Mouse (Mus musculus) liver, embryonic 11.5 days (tissue): Measurements from ENCODE around the gene Cd59a. TPM values are rescaled to one million over a fixed set of nuclear protein-coding genes. Genes with fewer than 3 reads are reported as not detected.

Source experiments
- ATAC-seq: fragments of 200-750 bp; cut with Nextera tagmentation; replicated peaks from 2 replicates; pipeline ENCODE4 v1.8.0; 2017; ENCODE audit warnings: moderate number of reproducible peaks, mild to moderate bottlenecking, moderate TSS enrichment, moderate library complexity; ENCODE audit not compliant: low FRiP score
- DNase-seq: peaks from one replicate; pipeline ENCODE4 v3.0.0-alpha.2; 2017; ENCODE audit warnings: low spot score
- H3K27ac ChIP-seq: fragments of 300-500 bp; sonication (generic); 2 replicates; pipeline ENCODE4 v1.5.1; 2014; ENCODE audit warnings: mild to moderate bottlenecking, low read depth, low read length, control low read depth
- H3K27me3 ChIP-seq: fragments of 300-500 bp; sonication (generic); replicated peaks from 2 replicates; pipeline ENCODE4 v1.6.1; 2014; ENCODE audit warnings: low read length, mixed read lengths; ENCODE audit not compliant: control insufficient read depth, insufficient read depth
- H3K36me3 ChIP-seq: fragments of 300-500 bp; sonication (generic); 2 replicates; pipeline ENCODE4 v1.6.1; 2014; ENCODE audit warnings: mild to moderate bottlenecking, low read length, moderate library complexity, mixed read lengths; ENCODE audit not compliant: control insufficient read depth, insufficient read depth
- H3K4me1 ChIP-seq: fragments of 300-500 bp; sonication (generic); replicated peaks from 2 replicates; pipeline ENCODE4 v1.6.1; 2014; ENCODE audit warnings: low read length, mixed read lengths; ENCODE audit not compliant: control insufficient read depth, insufficient read depth
- H3K4me2 ChIP-seq: fragments of 300-500 bp; sonication (generic); 2 replicates; pipeline ENCODE4 v1.6.1; 2014; ENCODE audit warnings: mild to moderate bottlenecking, control low read depth, moderate library complexity
- H3K4me3 ChIP-seq: fragments of 300-500 bp; sonication (generic); 2 replicates; pipeline ENCODE4 v1.5.1; 2014; ENCODE audit warnings: low read depth, low read length, control low read depth
- H3K9ac ChIP-seq: fragments of 300-500 bp; sonication (generic); 2 replicates; pipeline ENCODE4 v1.6.1; 2014; ENCODE audit warnings: low read depth, low read length, control low read depth
- H3K9me3 ChIP-seq: fragments of 300-500 bp; sonication (generic); 2 replicates; pipeline ENCODE4 v1.6.1; 2016; ENCODE audit warnings: low read length, inconsistent platforms, mixed read lengths; ENCODE audit not compliant: control insufficient read depth
- WGBS: fragments of 180-500 bp; shearing (Covaris S2); extraction: QIAGEN DNeasy Blood & Tissue Kit; methylation state at CpG from one replicate; pipeline ENCODE4 v1.1.7; 2014; 5-methylcytosine and 5-hydroxymethylcytosine counted together
- polyA plus RNA-seq: library from polyadenylated mRNA; unstranded; fragments of >200 nt; fragmentation: Nextera tagmentation; extraction: Ambion mirVana; gene quantifications from 2 replicates; pipeline ENCODE4 v1.2.1, GENCODE M21; 2014

Gene Cd59a
- polyA plus RNA-seq, 1 experiment from 2014 or later: 73.4 TPM

GRCm38 (mm10) chr2:104157831-104158230 lies 62.2 kb downstream of the Cd59a start:
- ATAC-seq: no peak
- Histone ChIP-seq H3K27me3 (no peaks in the 10 kb centered on the region), H3K27ac (no peak overlapping the region), H3K4me2 (no peak overlapping the region), H3K9me3 (no peaks in the 10 kb centered on the region), H3K9ac (no peak overlapping the region), H3K4me3 (no peak overlapping the region), H3K4me1 (no peaks in the 10 kb centered on the region), H3K36me3 (no peaks in the 10 kb centered on the region)
- no peak for DNase-seq
- 82% methylated on average over 4 of the region's 4 CpGs for WGBS

GRCm38 (mm10) chr2:104163418-104163817 lies 67.8 kb downstream of the Cd59a start:
- no peak overlapping the region for H3K4me2 ChIP-seq
- H3K27ac ChIP-seq: no peak overlapping the region
- H3K4me3 ChIP-seq: no peak overlapping the region
- H3K4me1 ChIP-seq: no peaks in the 10 kb centered on the region
- no peak overlapping the region for H3K9ac ChIP-seq
- DNase-seq (no peak), ATAC-seq (no peak)
- H3K9me3 ChIP-seq: no peaks in the 10 kb centered on the region
- 73% methylated on average over 7 of the region's 7 CpGs for WGBS
- no peaks in the 10 kb centered on the region for H3K27me3 ChIP-seq
- H3K36me3 ChIP-seq: no peaks in the 10 kb centered on the region

DNA sequence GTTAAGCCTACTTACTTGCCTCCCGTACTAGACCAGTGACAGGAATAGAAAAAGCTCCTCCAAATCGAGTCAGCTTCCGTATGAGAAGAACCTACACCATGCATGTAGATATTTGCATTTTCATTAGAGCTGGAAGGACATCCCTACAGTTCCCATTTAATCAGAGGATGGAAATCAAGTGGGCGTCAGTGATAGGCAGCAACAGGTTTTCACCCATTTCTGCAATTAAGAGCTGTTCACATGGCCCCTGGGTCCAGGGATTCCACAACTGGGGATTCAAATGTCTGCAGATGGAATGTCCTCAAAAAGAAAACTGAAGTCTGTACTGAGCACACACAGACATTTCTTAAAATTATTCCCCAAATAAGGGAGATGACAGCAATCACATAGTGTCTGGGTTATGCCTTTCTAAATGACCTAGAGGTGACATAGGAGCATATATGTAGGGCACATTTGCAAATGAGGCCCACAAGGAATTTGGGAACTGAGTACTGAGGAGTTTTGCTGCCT lies 68.4 kb downstream of the Cd59a start:
- H3K27ac ChIP-seq: no peak overlapping the region
- no peak overlapping the region for H3K4me2 ChIP-seq
- no peaks in the 10 kb centered on the region for H3K36me3 ChIP-seq
- 87% methylated on average over 4 of the region's 4 CpGs for WGBS
- ATAC-seq: no peak
- H3K4me3 ChIP-seq: no peak overlapping the region
- no peaks in the 10 kb centered on the region for H3K4me1 ChIP-seq
- no peak for DNase-seq
- peaks cover 2% of the 10 kb centered on the region; the same call in 1 of the 2 replicates for H3K27me3 ChIP-seq
- H3K9ac ChIP-seq: no peak overlapping the region
- H3K9me3 ChIP-seq: no peaks in the 10 kb centered on the region

Other genes starting within 250 kb of the Cd59a start
- 185 and 191 TPM in 2 replicates for gene Lmo2, start 137.8 kb upstream of the Cd59a start, polyA plus RNA-seq
- gene Fbxo3, start 68.1 kb upstream of the Cd59a start, polyA plus RNA-seq: 75.0 and 85.9 TPM in 2 replicates
- 3.2 and 3.5 TPM in 2 replicates for gene 4931422A03Rik, start 67.4 kb upstream of the Cd59a start, polyA plus RNA-seq
- 0.10 TPM in 1 of 2 replicates, not detected in the other for gene Gm10912, start 30.0 kb upstream of the Cd59a start, polyA plus RNA-seq
- gene Gm10799, start 27.3 kb upstream of the Cd59a start, polyA plus RNA-seq: not detected in 2 replicates
- 8.7 and 10.6 TPM in 2 replicates for gene Cd59b, start 26.0 kb upstream of the Cd59a start, polyA plus RNA-seq
- 0.23 TPM in 1 of 2 replicates, not detected in the other for gene A930018P22Rik, start 27.0 kb downstream of the Cd59a start, polyA plus RNA-seq